Mouse (Mus musculus): ENCODE measurements around the gene Cdc42se1.

DNA sequence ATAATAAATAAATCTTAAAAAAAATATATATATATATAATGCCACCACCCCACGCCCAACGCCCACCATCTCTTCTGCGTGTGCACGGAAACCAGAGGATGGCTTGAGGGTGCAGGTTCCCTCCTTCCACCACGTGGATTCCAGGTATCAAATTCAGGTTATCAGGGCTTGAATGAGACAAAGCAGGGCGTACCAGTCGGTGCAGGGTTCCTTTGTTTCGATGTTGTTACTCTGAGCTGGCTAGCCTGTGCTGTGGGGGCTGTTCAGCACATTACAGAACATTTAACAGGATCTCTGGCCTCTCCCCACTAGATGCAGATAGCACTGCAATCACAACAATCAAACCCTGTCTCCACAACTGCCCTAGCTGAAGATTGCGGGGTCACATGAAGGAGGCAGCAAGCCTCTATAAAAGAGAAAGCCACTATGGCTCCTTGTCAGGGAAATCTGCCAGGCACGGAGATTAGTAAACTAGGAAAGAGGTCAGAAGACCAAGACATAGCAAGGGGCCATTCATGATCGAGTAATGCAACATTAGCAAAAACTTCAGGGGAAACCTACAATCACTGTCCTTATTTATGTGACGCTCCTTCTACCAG, 42.3 kb downstream of the Cdc42se1 start:
- TF ChIP-seq CTCF (IDR thresholded peaks at IDR 0.05; ENCODE audit: borderline replicate concordance, control insufficient read depth, extremely low read depth, insufficient read depth, low read length, poor library complexity) = no peak
- TF ChIP-seq POLR2A (IDR thresholded peaks at IDR 0.05; ENCODE audit: control insufficient read depth, extremely low read depth, insufficient read depth, low read length, poor library complexity) = no peak

Measured in thymus, adult 2 months (tissue).